Mouse (Mus musculus) midbrain, postnatal 0 days (tissue): Measurements from ENCODE around the gene Slfn2. TPM values are rescaled to one million over a fixed set of nuclear protein-coding genes. Genes with fewer than 3 reads are reported as not detected.

Experiments used
- ATAC-seq: fragments of 200-750 bp; cut with Nextera tagmentation; 2 replicates; pipeline ENCODE4 v1.8.0; 2017; ENCODE audit warnings: moderate number of reproducible peaks, mild to moderate bottlenecking, moderate TSS enrichment, moderate library complexity; ENCODE audit not compliant: low FRiP score
- DNase-seq: peaks from one replicate; pipeline ENCODE4 v3.0.0-alpha.2; 2015; ENCODE audit warnings: low spot score
- H3K27ac ChIP-seq: fragments of 300-500 bp; sonication (generic); 2 replicates; pipeline ENCODE4 v1.5.1; 2014; ENCODE audit warnings: low read depth, mild to moderate bottlenecking, low read length, mixed read lengths
- H3K27me3 ChIP-seq: fragments of 300-500 bp; sonication (generic); 2 replicates; pipeline ENCODE4 v1.6.1; 2014; ENCODE audit warnings: low read length, control low read depth, mixed read lengths; ENCODE audit not compliant: insufficient read depth
- H3K36me3 ChIP-seq: fragments of 300-500 bp; sonication (generic); 2 replicates; pipeline ENCODE4 v1.6.1; 2014; ENCODE audit warnings: low read length, control low read depth, mixed read lengths; ENCODE audit not compliant: insufficient read depth
- H3K4me1 ChIP-seq: fragments of 300-500 bp; sonication (generic); 2 replicates; pipeline ENCODE4 v1.6.1; 2014; ENCODE audit warnings: mild to moderate bottlenecking, control low read depth, antibody characterized with exemption, low read length, mixed read lengths; ENCODE audit not compliant: insufficient read depth
- H3K4me2 ChIP-seq: fragments of 300-500 bp; sonication (generic); 2 replicates; pipeline ENCODE4 v1.6.1; 2014; ENCODE audit warnings: low read depth, mild to moderate bottlenecking, low read length, mixed read lengths; ENCODE audit not compliant: poor library complexity, severe bottlenecking
- H3K4me3 ChIP-seq: fragments of 300-500 bp; sonication (generic); 2 replicates; pipeline ENCODE4 v1.5.1; 2014; ENCODE audit warnings: low read depth, mild to moderate bottlenecking, low read length, moderate library complexity
- H3K9ac ChIP-seq: fragments of 300-500 bp; sonication (generic); replicated peaks from 2 replicates; pipeline ENCODE4 v1.6.1; 2014; ENCODE audit warnings: mild to moderate bottlenecking, low read length, moderate library complexity, mixed read lengths; ENCODE audit not compliant: poor library complexity, severe bottlenecking
- H3K9me3 ChIP-seq: fragments of 300-500 bp; sonication (generic); 2 replicates; pipeline ENCODE4 v1.6.1; 2016; ENCODE audit warnings: low read length, control low read depth
- CTCF ChIP-seq: IDR thresholded peaks from 2 replicates; pipeline ENCODE4 v1.5.1; 2016; ENCODE audit warnings: antibody characterized with exemption, mild to moderate bottlenecking
- WGBS: fragments of 180-500 bp; shearing (Covaris S2); extraction: QIAGEN DNeasy Blood & Tissue Kit; methylation state at CpG from one replicate; pipeline ENCODE4 v1.1.7; 2014; 5-methylcytosine and 5-hydroxymethylcytosine counted together
- microRNA-seq: library from miRNA; unstranded; fragments of <30 nt; microRNA quantifications from one replicate; pipeline ENCODE4, GENCODE M21; 2016; ENCODE audit warnings: borderline number of aligned reads
- polyA plus RNA-seq: library from polyadenylated mRNA; unstranded; fragments of >200 nt; fragmentation: Nextera tagmentation; extraction: Ambion mirVana; gene quantifications from 2 replicates; pipeline ENCODE4 v1.2.1, GENCODE M21; 2015
- total RNA-seq: library from RNA; depleted of rRNA; stranded (reverse); fragments of >200 nt; gene quantifications from 2 replicates; pipeline ENCODE4 v1.2.3, GENCODE M21; 2014; rRNA removed

Gene Slfn2
- total and polyA plus RNA-seq, 2 experiments from 2014 or later, result 1.4 to 1.7 TPM

DNA sequence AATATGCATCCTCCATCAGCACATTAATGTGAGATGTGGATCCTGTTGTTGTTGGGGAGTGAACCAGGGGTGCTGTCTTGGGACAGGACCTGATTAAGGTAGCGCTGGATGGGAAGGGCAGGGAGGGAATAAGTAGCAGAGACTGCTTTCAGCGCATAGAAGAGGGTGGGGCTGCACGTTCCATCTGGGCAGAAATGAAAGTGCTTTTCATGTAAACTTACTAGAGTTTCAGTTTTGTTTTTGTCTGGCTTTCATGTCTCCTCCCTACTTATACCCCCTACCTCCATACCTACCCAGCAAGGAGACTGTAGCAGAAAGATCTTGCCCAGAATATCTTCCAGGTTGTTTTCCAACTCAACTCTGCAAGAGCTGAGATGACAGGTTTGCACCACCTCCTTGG is 53.1 kb downstream of the Slfn2 start:
- Histone ChIP-seq H3K9ac (no peak overlapping the region), H3K4me2 (no peak overlapping the region), H3K9me3 (no peaks in the 10 kb centered on the region), H3K4me3 (no peak overlapping the region), H3K36me3 (no peaks in the 10 kb centered on the region), H3K4me1 (no peaks in the 10 kb centered on the region), H3K27ac (no peak overlapping the region), H3K27me3 (no peaks in the 10 kb centered on the region)
- no peak for DNase-seq
- 59% methylated on average over 3 of the region's 3 CpGs for WGBS
- no peak for TF ChIP-seq CTCF
- no peak for ATAC-seq

Small RNA genes within 50 kb of the gene (microRNA-seq; reads per million reads assigned to microRNA genes)
- not detected for gene Gm27598

Other genes with a start within 250 kb of the Slfn2 start
- 2.0 and 7.8 TPM in 2 replicates for gene Rffl, start 193.9 kb upstream of the Slfn2 start, total RNA-seq
- gene Rffl, start 193.9 kb upstream of the Slfn2 start, polyA plus RNA-seq, result 2.0 and 2.5 TPM in 2 replicates
- gene Rad51d, start 174.5 kb upstream of the Slfn2 start, total RNA-seq, result 8.4 and 11.2 TPM in 2 replicates
- 11.0 and 11.2 TPM in 2 replicates for gene Rad51d, start 174.5 kb upstream of the Slfn2 start, polyA plus RNA-seq
- not detected in 2 replicates for gene Fndc8, start 173.0 kb upstream of the Slfn2 start, total RNA-seq
- gene Fndc8, start 173.0 kb upstream of the Slfn2 start, polyA plus RNA-seq, result 0.22 and 0.27 TPM in 2 replicates
- gene Nle1, start 156.7 kb upstream of the Slfn2 start, total RNA-seq, result 24.9 and 28.7 TPM in 2 replicates
- 29.8 and 30.1 TPM in 2 replicates for gene Nle1, start 156.7 kb upstream of the Slfn2 start, polyA plus RNA-seq
- 0.05 and 0.19 TPM in 2 replicates for gene Unc45b, start 154.6 kb upstream of the Slfn2 start, total RNA-seq
- 2.9 and 3.1 TPM in 2 replicates for gene Unc45b, start 154.6 kb upstream of the Slfn2 start, polyA plus RNA-seq
- 3.9 and 4.0 TPM in 2 replicates for gene Slfn5, start 113.8 kb upstream of the Slfn2 start, total RNA-seq
- gene Slfn5, start 113.8 kb upstream of the Slfn2 start, polyA plus RNA-seq, result 2.0 and 2.5 TPM in 2 replicates
- 0.99 and 1.6 TPM in 2 replicates for gene Slfn9, start 73.3 kb upstream of the Slfn2 start, total RNA-seq
- gene Slfn9, start 73.3 kb upstream of the Slfn2 start, polyA plus RNA-seq, result 0.52 and 0.53 TPM in 2 replicates
- gene Slfn8, start 44.3 kb upstream of the Slfn2 start, total RNA-seq, result 0.16 and 0.52 TPM in 2 replicates
- 0.12 and 0.15 TPM in 2 replicates for gene Slfn8, start 44.3 kb upstream of the Slfn2 start, polyA plus RNA-seq
- not detected in 2 replicates for gene Slfn1, start 51.7 kb downstream of the Slfn2 start, total RNA-seq
- gene Slfn1, start 51.7 kb downstream of the Slfn2 start, polyA plus RNA-seq, result 0.11 TPM in 1 of 2 replicates, not detected in the other
- 0.90 TPM in 1 of 2 replicates, not detected in the other for gene Slfn4, start 110.1 kb downstream of the Slfn2 start, total RNA-seq
- 0.22 TPM in 1 of 2 replicates, not detected in the other for gene Slfn4, start 110.1 kb downstream of the Slfn2 start, polyA plus RNA-seq
- gene Slfn3, start 126.2 kb downstream of the Slfn2 start, total RNA-seq, result 0.19 and 0.22 TPM in 2 replicates
- 0.12 and 0.21 TPM in 2 replicates for gene Slfn3, start 126.2 kb downstream of the Slfn2 start, polyA plus RNA-seq
- gene Slfn14, start 221.6 kb downstream of the Slfn2 start, total RNA-seq, result not detected in 2 replicates
- gene Slfn14, start 221.6 kb downstream of the Slfn2 start, polyA plus RNA-seq, result not detected in 2 replicates
- gene Ap2b1, start 233.9 kb downstream of the Slfn2 start, total RNA-seq, result 232 and 258 TPM in 2 replicates
- 107 and 110 TPM in 2 replicates for gene Ap2b1, start 233.9 kb downstream of the Slfn2 start, polyA plus RNA-seq
- 9.5 and 10.1 TPM in 2 replicates for gene Pex12, start 237.5 kb downstream of the Slfn2 start, total RNA-seq
- gene Pex12, start 237.5 kb downstream of the Slfn2 start, polyA plus RNA-seq, result 10.4 and 11.8 TPM in 2 replicates